Mouse (Mus musculus) c-Kit-negative CD71-positive TER-119-positive erythroid progenitor cells, embryonic 14.5 days (primary cell): ENCODE measurements around the gene Erv3.
A peak's percentile ranks its signal among the peaks of the same experiment; 100 is the strongest.

Experiments used
- DNase-seq: peaks from one replicate; pipeline ENCODE4 v3.0.0-alpha.2; 2013; ENCODE audit warnings: low read depth, low spot score

Gene Erv3

DNA sequence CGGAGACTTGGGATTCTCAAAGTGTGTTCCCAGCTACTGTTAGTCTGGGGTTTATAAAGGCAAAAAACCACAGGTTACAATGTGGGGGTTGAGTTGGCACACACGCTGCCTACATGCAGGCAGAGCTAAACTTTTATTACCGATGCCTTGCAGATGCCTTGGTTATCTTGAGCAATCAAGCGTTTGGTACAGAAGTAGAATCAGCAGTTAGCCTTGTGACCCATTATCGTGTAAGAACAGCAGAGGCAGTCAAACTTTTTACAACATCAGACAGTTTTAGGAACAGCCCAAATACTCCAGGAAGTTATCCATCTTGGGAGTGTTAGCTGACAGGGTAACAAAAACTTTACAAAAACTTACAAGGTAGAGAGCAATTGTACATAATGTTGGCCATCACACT, at the start of gene Erv3:
Gene Erv3 (minus strand): TSS at position 27 of the 400 bp plus-strand sequence.
- DNase-seq: no peak

DNA sequence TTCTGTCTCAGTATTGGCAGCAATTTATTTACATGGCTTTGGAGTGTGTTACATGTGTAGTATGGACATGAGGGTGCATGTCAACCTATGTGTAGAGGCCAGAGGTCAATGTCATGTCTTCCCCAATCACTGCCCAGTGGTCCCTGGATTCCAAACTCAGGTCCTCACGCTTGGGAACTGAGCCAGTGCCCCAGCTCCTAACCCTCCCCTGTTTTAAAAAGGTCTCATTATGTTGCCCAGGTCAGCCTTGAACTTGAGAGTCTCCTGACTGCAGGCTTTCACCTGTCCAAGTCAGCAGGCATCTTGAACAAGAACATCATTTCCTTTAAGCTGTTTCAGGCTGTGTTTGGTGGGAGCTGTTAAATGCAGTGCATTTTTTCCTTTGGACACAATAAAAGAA, 49.4 kb upstream of the Erv3 start:
- DNase-seq: no peak

DNA sequence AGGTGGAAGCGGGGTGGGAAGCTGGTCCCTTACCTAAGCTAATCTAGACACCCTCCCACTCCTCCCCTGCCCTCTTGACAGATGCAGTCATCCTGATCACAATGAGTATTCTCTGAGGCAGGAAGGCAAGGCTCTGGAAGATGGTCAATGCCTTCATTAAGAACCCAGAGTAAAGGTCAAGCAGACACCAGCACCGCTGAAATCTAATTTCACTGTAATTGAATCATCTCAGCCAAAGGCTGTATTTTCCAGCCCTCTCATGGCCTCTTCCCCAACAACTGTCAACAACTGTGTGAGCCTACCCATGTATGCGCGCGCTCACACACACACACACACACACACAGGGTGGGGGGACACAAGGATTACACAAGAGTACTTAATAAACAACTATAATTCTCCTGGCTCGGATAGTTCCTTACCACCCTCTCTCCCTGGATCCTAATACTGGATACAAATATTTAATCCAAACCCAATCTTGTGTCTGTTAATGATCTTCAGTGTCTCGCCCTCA, 48.9 kb upstream of the Erv3 start:
- no peak for DNase-seq

DNA sequence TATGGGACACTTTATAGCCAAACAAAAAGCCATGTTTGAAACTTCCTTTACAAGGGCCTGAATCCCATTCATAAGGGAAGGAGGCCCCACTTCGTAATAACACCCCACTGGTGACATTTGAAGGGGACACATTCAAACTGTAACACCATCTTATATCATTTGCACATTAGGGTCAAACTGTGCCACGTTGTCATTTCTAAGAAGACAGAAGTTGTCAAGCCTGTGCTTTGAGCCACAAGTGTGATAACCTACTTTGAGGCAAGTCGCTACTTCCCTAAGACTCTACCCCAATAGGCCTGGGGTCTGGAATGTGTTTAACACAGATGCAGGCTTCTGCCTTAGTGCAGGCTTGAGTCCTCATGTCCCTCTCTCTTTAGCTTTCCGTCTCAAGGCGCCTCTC, 47.8 kb upstream of the Erv3 start:
- no peak for DNase-seq

DNA sequence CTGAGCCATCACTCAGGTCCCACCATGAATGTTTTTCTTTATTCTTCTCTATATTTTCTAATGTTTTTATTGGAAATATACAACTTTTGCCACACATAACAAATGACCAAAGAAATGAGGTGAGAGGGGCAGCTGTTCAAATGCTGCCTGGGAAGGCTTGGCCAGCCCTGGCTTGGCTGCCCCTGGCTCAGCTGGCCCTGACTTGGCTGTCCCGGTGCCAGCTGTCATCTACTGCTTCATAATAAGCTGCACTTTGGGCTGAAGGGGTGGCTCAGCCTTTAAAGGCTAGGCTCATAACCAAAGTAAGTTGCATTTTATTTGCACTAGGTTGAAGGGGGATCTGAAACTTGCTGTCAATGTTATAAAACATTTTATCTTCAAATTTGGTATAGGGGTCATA, 47.3 kb upstream of the Erv3 start:
- DNase-seq: no peak

DNA sequence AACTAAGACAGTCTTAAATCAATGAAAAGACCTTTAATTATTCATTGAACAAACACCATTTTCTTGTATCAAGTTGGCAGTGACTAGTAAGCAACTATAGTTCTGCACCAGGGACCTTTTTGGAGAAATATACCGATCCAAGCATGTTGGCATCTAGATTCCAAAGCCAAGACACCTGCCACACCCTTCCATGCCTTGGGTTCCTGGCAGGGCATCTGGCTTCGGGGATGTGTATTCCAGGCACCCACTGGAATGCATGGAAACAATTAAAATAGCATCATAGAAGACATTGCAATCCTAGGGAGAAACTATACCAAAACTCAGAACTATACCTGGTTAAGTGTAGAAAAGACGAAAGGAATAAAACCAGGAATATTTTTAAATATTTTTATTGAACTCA, 46.7 kb upstream of the Erv3 start:
- no peak for DNase-seq

DNA sequence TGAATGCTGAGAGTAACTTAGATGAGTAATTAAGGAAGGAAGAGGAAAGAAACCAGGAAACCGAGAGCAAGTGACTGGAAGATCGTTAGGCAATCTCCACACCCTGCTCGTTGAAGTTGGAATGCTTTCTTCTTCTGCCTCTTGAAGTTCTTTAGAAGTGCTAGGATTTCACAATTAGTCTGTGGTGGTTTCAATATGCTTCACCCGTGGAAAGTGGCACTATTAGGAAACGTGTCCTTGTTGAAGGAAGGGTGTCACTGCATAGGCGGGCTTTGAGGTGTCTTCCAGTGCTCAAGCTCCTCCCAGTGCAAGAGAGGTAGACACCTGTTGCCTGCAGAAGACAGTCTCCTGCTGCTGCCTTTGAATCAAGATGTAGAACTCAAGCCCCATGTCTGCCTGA, 46.2 kb upstream of the Erv3 start:
- DNase-seq: no peak

DNA sequence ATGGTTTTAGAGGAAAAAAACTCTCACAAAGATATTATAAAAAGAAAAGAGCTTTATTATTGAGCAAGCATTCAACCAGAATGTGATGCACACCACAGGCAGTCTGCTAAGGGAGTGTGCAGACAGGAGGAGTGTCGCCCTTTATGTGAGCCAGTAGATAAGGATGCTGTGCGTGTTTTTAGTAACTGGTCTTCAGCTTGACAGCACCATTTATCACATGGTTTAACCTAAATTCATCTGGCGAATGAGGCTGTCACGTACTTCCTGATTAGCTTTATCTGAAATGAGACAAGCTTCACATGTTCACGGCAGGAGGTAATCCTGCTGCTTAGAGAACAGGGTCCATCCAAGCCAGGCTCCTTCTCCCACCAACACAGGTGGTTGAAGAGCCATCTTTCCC, 45.5 kb upstream of the Erv3 start:
- peak; percentile 28 for DNase-seq

DNA sequence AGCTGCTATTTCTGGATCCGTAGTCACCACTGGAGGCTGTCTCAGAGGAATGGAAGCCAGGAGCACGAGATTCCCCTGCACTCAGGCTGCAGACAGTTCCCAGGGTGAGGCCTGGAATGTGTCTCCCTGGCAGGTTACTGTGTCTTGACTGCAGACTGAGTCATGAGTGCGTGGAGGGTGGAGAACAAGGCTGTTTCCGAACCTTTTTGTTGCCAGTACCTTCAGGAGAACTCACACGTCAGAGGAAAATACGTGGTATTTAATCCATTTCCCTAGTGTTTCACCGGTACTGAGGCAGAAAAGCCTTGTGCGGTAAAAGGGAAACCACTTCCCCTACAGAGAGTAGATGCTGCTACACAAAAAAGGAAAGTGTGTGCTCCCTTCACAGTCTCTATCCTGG, 43.3 kb upstream of the Erv3 start:
- DNase-seq: no peak

DNA sequence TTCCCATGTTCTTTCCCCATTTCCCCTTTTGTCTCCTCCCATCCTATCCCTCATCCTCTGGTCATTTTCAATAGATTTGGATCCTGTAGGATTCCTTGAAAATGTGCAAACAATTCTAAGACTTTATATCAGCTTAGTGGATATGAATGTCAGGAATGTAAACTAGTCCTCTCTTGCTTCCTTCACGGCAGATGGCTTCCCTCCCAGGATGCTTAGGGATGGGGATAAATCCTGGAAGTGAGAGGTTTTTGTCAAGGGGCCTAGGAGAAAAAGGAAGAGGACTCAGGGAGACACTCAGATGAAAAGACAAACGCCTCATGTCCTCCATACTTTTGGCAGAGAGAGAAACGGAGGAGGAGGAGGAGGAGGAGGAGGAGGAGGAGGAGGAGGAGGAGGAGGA, 42.9 kb upstream of the Erv3 start:
- DNase-seq: no peak

DNA sequence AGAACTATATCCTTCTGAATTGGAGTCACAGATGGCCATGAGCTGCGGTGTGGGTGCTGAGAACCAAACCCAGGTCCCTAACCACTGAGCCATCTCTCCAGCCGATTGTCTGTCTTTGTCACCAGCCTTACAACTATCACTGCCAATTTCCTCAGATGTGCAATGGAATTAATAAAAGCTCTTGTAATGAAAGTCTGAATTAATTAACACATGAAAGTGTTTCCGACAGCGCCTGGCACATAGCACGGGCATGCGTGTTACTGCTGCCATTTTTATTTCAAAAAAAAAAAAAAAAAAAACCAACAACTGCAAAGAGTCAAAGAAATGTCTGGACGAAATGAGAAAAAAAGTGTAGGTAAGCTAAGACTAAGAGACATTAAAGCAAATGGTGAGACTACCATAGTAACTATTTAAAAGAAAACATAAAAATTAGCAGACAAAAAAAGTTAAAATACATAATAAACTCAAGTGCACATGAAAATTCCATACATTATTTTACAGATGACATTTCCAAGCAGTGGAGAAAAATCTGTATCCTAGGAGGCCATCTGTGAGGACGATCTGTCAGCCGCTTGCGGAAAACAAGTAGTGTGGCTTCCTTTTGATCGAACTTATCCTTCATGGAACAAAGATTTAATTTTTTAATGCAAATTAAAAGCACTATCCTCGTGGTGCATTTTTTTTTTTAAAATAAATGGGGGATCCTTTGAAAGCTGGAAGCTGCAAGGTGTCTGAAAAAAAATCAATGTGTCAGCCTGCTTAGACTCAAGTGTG, 38.0 kb upstream of the Erv3 start:
- DNase-seq: no peak

DNA sequence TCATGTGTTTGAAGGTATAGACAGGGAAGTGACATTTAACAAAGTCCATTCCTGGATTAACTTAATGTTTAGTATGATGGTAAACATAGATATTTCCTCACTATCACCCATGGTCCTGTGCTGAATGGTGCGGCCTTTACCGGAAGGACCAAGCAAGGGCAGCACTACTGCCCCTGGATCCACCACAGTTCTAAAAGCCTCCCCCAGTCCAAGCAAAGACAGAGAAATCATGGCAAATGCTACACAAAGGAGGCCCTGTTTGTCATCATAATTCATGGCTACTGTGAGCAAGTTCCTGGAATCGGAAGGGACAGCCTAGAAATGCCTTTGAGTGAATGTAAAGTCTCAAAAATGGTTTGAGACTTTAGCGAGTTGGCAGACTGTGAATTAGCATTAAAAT, 36.5 kb upstream of the Erv3 start:
- no peak for DNase-seq

DNA sequence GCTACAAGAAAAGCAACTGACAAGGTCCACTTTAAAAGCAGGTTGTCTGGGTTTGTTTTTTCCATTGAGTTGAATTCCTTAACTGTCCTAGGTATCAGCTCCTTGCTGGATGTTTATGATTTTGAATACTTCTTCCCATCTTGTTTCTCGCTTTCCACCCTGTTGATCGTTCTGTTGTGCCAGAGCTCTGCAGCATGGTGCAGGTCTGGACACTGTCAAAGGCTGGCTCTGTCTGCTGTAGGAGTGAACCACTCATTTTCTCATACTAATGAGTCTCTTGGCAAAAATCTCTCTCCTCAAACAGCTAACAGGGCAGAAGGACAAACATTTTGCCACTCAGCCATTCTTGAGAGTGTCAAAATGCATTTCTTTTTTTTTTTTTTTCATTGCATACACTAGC, 35.6 kb upstream of the Erv3 start:
- no peak for DNase-seq

DNA sequence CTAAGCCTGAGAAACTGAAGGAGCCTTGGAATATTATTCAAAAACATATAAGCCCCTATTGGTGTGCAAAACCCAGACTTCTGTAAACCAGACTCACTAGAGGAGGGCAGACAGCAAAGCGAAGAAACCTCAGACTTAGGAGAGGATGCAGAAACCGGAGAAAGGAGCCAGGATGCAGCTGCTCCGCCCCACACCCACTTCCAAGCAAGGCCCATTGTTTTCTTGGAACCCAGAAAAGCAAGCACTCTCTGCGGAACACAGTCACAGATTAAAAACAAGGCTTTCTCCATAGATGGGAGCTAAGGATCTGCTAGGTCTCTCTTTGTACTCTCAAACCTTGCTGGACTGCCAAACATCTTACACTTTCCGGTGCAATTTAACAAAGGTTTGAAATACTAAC, 33.0 kb upstream of the Erv3 start:
- DNase-seq: no peak

DNA sequence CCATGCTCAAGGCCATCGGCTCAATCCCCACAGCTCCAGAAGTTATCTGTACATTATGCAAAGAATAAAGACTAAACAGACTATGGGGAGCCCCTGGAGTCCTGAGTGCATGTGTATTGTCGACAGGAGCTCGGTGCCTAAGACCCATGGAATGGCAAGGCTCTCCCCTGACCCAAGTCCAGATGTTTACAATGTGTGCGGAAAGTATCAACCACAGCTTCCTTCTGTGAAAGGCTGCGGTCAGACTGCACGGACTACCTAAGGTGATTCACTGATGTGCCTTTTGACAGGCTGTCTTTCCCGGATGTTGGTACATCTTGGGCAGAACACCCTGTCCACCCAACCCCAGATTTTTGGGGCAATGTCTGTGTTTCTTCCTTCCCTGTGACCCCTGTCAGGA, 28.7 kb upstream of the Erv3 start:
- DNase-seq: no peak

DNA sequence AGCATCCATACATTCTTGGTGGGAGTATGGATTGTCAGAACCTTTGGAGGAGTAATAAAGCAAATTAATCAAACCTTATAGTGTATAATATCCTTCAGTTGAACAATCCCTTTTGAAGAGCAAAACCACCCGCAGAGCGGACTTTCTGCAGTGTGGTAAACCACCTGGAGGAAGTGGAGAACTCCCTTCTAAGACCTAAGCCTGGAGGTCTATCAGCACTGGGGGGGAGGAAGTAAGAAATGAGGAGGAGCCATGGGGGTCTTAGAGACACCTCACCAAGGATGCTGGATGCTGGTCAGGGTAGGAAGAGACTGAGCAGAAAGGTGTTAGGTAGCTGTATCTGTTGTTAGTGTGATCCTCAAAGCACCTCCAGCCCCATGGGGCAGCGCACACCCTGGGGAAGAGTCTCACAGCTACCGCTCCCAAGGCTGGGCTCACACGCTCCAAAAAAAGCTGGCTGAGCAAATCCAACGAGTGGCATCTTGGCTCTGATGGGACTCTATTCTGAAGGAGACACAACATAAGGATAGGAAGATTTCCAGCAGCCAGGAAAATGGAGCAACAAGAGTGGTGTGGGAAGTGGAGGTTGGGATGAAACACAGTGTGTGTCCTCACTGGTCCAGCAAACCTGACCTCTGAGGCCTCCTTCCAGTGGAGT, 27.1 kb upstream of the Erv3 start:
- no peak for DNase-seq

DNA sequence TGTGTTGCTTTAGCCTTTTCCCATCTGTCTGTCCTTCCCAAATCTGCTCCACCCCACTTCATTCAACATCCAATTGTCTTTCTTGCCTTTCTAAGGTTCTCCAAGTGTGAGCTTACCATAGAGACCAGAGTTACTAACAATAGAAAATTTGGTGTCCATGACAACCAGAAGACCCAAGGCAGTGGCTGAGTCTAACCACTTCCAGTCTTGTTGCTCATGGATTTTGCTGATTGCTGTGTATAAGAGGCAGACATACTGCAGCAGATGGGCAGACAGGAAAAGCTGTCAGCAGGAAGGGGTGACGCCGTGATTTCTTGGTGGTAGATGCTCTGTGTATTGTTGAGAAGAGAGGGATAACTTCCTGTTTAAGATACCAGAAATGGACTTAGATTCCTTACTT, 23.6 kb upstream of the Erv3 start:
- no peak for DNase-seq

DNA sequence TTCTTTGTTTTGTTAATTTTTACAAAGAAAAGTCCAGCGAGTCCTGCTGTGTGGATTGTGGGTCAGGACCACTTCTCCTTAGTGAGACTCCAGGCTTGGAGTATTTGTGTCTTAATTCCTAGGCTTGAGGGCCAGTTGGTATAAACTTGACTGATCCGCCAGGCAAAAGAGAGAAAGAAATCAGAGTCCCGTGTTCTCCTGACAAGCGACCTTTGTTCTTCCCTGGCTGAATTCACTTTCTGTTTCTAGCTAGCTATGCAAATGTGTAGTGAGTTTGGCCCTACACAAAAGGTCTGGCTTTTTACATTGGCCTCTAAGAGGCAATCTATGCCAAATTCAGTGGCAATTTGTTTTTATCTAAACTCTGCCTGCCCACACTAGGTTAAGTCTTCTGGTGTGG, 22.2 kb upstream of the Erv3 start:
- DNase-seq: no peak

DNA sequence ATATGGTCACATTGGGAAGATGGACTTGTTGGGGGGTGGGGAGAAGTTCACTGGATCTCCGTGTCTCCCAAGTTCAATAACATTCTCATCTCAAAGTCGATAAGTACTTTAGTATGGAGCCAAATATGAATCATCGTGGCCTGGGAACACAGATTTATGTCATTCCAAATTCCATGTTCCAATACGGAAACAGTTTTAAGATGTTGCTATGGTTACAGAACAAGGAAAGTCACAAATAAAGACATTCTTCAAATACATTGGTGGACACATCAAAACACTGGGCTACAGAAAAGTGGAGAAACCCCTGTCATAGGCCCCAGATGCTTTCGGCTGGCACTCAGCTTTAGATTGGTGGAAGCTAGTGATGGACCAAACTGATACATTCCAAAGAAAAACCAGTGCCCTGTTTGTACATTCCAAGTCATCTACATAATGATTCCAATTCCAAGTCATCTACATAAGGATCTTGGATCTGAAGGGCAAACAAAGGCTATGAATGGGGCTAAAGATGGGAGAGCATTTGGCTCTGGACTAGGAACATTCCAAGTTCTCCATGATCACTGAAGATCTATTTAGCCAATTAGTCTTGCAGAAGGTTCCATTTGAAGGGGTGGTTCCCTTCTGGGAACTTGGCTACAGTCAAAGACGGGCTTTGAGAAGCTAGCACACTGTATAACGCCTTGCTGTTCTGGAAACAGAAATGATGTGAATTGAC, 17.2 kb upstream of the Erv3 start:
- no peak for DNase-seq

DNA sequence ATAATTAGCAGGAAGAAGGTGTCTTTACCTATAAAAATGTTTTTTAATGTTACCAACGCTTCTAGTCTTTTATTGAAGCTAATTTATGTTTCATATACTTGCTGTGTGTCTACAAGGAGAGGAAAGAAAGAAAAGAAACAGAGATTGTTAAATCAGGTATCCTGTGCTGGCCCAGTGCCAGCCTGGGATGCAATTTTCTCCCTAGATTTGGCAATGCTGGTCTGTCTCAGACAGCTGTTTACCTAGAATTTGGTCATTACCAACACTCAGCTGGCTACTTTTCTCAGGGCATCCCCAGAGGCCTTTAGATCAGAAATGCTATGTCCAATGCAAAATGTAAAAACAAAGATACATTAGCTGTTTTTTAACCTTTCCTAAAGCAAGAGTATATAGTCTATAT, 13.8 kb upstream of the Erv3 start:
- DNase-seq: no peak

DNA sequence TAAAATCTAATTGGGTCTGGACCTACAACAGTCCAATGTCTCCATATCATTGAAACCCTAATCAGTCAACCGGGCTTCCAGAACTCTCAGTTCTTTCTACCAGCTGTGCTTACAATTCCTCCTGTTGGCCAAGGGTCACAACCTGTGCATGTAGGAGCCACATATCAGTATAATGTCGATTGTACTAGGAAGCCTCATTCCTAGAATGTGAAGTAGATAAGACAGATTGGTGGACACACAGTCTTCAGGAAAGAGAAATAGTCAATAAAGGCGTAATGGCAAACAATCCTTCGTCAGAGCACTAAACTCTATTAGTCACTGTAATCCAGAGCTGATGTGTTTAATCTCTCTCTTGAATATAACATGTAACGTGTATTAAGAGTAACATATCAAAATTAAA, 9.4 kb upstream of the Erv3 start:
- no peak for DNase-seq

DNA sequence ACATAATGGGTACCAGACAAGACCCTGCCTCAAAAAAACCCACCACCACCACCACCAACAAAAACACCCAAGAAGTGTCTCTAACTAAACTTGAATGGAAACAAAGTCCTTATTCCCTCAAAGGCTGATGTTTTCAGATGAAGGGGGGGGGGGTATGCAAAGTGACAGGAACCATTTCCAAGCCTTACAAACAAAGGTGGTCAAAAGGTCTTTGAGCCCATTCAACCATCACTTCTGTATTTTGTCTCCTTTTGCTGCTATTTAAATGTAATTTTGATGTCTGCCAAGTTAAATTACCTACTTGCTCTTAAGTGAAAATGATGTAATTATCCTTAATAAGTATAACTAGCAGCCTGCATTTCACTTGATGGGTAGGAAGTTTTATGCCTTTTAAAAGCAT, 7.1 kb upstream of the Erv3 start:
- no peak for DNase-seq

DNA sequence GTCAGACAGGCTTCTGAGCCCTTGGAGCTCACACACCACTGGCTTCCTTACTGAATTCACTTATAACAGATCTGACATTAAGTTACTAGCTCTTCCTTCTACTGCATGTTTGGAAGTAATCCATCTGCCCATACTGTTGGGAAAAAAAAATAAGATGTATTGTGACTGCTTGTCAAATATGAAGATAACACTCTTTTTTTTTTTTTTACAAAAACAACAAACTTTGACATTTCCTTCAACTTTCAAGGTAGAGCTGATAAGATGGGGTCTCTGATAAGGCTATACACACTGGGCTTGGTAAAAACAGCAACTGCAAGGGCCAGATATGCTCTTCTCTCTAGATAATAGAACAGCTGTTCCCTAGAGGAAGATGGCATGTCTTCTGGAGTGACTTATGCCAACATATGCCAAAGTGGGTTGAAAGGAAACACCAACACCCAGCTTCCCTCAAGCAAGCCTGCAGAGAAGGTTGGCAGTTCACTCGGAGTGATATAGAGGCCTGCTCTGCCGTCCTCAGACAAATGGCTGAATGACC, 4.8 kb upstream of the Erv3 start:
- no peak for DNase-seq
